Mouse (Mus musculus): ENCODE data around the gene Elmod3.
"Not testable (repeated sequence)": the region's sequence is repeated elsewhere in the genome, so short reads cannot be mapped to it uniquely, and the experiment has no call there.

The Elmod3 gene

DNA sequence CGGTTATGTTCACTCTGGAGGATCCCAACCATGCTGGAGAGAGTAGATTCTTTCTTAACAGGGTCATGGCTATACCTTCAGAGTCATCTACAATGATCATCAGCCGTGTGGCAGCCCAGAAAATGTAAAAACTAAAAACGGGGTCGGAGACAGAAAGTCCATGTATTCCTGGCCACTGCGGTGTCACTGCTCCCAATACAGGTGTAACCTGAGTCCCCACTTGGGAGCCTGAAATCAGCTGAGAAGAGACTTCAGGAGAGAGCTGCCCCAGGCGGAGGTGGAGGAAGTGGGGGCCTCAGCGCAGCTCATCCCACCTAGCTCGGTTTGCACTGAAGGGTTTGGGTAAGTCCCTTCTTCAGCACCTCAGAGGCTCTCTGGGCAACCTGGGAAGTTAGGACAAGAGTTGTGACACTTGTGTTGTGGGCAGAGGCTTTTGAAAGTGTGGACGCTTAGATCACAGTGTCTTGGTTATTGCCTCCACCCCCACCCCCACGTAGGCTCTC lies 60.2 kb downstream of the Elmod3 start:
- in situ Hi-C loops (cut with MboI; ENCODE audit: low sequenced_read_pairs), result no loop called here

DNA sequence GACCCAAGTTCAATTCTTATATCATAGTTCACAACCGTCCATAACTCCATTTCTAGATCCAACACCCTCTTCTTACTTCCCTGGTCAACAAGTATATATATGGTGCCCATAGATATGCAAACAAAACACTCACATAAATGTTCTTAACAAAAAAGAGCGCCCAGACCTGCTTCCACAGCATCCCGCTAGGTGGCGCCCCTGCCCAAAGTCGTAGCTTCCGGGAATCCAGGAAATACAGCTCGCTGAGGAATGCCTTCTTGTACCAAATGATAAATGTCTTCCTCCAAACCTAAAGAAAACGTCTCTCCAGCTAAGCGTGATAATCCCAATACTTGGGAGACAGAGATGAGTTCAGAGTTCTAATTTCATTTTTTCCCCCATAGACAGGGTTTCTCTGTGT lies 63.0 kb downstream of the Elmod3 start:
- in situ Hi-C loops (cut with MboI; ENCODE audit: low sequenced_read_pairs), result no loop called here

DNA sequence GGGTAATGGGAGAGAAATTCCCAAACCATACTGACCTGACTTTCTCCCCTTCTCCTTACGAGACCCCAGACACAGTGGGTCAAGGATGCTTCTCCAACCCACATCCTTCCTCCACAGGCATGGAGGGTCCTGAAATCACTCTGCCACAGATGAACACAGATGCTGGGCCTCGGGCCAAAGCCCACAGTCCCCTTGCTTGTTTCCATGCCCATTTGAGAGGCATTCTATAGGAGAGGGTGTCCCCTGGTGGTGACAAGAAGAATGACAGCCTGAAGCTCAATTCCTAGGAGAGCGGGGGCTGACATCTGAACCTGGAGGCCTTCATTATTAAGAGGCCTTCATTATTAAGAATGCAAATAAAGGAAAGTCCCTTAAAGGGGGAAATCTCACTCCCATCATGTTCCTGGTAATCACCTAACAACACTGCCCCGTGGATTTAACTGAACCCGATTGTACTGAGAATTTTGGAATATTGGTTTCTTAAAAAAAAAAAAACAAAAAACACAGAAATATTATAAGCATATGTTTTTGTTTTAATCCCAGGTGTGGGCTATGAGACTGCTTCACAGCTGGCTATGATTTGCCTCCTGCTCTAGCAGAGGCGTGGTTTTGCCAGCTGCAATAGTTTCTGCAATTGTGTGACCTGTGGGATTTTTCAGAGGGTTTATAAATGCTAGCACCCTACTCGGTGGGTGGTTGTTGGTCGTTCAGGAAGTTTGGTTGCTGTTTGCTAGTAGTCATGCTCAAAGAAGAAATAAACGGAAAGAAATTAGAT lies 64.0 kb downstream of the Elmod3 start:
- in situ Hi-C loops (cut with MboI; ENCODE audit: low sequenced_read_pairs), result no loop called here

DNA sequence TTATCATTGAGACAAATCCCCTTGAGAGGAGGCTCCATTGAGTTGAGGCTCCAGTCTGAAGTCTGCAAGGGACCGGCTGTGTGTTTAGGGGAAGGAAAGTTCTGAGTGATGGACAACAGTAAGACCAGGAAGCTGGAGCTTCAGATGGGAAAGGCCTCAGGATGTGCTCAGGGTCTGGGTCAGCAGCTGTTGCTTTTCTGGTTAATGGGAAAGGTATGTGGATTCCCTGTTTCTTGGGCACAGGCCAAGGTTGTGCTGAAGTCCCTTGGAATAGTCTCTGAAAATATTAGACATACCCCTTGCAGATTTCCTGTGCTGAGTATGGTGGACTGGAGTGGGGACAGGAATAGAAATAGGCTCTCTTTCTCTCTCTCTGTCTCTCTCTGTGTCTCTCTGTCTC lies 64.7 kb downstream of the Elmod3 start:
- in situ Hi-C loops (cut with MboI; ENCODE audit: low sequenced_read_pairs), result not testable (repeated sequence)

DNA sequence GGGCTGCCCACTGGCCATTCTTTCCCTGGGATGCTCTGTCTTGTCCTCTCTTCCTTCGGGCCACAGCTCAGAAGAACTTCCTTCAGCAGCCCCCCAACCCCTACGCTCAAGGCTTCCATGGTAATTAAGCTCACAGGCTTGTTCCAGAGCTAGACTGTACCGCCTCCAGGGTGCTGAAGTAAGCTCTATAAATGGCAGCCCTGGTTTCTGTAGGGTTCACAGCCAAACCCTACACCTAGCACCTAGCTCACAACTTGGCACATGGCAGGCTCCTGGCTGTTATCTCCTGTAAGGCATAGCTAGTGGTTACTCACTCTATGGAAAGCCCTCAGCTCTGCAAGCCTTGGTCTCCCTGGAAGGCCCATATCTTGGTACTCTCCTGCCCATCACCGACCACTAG lies 65.6 kb downstream of the Elmod3 start:
- in situ Hi-C loops (cut with MboI; ENCODE audit: low sequenced_read_pairs), result no loop called here

DNA sequence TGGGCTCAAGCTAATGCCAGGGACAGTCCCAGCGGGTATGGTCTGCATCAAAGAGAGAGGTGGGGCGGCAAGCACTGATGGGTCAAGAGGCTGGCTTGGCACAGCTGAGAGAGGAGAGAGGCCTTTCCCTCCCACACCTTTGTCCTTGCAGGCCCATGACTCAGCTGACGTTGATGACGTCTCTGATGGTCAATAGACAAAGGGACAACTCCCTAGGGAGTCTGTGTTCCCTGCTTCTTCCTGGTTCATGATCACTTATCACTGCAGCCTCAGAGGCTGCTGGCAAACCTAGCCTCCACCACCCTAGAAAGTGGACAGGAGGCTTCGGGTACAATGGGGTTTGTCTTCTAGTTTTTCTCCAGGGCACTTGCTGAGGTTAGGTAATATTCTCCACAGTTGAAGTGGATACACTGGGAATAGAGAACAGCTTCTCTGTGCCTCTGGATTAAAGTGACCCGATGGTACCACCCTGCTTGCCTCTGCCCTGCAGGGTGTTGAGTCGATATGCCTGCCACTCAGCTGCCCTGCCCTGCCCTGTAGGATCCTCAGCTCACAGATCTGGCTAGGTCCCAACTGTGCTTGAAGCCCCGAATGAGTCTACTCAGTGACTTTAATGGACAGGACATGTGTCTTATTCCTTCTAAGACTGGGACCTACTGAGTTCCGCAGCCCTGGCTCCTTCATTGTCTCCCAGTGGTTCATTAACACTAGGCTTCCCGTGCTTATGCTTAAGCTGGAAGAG lies 69.6 kb downstream of the Elmod3 start:
- in situ Hi-C loops (cut with MboI; ENCODE audit: low sequenced_read_pairs), result loop anchor here (5.0 kb wide), 1 partner anchor 101 kb away; no protein-coding TSS in a partner anchor

DNA sequence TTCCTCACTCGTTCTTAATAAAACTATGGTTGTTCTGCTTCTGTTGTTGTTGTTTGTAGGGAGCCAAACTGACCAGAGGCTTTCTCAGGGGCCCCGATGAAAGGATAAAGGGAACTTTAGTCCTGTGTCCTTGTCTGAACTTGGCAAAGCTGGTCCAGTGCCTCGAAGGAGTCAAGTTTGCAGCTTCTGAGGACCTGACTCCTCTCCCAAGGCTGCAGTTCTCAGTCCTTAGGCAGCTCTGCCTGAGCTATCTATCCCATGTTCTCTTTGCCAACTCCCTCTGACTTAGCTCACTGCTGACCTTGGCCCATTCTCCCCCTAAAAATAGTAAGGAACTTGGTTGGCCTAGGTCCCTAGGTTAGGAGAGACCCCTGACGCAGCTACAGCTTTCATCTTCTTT lies 71.1 kb downstream of the Elmod3 start:
- in situ Hi-C loops (cut with MboI; ENCODE audit: low sequenced_read_pairs), result loop anchor here (5.0 kb wide), 1 partner anchor 100 kb away; no protein-coding TSS in a partner anchor

DNA sequence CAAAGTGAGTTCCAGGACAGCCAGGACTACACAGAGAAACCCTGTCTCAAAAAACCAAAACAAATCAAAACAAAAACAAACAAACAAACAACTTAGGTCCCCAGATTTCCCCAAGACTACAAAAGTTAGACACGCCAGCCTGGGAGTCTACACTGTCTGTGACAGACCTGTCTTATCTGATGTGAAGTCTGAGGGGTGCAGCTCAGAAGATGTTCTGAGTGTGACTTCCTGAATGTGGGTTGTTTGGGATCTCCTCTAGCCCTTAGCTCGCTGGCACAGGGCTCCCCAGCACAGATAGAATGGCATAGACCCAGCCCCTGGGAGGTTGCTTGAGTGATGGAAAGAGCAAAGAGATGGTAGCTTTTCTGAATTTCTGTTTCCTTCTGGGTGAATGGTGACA lies 74.1 kb downstream of the Elmod3 start:
- in situ Hi-C loops (cut with MboI; ENCODE audit: low sequenced_read_pairs), result no loop called here

DNA sequence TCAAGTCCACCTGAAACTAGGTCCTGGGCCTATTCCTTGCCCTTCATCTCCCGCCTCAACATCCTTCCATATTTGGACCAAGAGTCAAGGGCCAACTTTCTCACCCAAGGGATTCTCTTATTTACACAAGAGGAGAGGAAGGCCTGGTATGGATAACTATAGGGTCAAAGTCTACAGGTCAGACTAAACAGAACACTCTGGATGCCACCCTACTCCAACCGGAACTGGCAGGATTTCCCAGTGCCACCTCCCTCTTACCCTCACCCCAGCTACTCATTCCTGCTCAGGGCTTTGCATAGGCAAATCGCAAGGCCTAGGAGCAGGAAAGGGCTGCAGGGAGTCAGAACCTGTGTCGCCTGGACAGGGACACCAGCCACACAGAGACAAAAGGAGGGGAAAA lies 75.0 kb downstream of the Elmod3 start:
- in situ Hi-C loops (cut with MboI; ENCODE audit: low sequenced_read_pairs), result no loop called here

DNA sequence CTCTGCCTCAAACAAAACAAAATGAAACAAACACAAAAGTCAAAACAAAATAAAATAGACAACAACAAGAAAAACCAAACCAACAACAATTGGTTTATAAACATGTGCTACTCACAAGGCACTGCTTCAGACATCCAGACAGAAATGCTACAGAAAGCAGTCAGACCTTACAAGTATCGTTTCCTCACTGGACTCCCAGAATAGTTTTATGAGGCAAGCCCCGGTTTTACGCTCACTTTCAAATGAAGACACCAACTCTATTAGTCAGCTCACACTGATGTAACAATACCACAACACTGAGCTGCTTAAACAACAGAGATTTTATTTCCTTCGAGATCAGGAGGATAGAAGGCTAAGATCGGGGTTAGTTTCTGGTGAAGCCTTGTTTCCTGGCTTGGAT lies 75.9 kb downstream of the Elmod3 start:
- in situ Hi-C loops (cut with MboI; ENCODE audit: low sequenced_read_pairs), result no loop called here

DNA sequence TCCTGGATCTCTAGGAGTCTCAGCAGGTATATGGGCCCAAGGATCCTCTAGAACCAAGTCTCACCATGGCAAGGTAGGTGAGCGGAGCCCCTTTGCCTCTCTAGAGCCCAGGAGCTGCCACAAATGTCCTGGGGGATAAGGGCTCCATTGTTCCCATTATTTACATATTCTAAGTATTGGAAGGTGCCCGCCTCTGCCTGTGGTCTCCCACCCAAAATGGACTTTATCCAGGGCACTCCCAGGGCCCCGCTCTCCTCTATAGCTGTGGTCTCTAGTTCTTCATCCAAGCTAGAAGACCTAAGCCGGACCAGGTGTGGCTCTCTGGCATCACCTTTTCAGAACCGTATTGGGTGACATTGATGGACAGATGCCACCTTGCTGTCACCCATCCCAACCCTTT lies 76.6 kb downstream of the Elmod3 start, which contains the start of gene Sh2d6:
Gene Sh2d6, minus strand, starts transcription at position 101 of the 400 bp plus-strand sequence.
- in situ Hi-C loops (cut with MboI; ENCODE audit: low sequenced_read_pairs), result no loop called here

DNA sequence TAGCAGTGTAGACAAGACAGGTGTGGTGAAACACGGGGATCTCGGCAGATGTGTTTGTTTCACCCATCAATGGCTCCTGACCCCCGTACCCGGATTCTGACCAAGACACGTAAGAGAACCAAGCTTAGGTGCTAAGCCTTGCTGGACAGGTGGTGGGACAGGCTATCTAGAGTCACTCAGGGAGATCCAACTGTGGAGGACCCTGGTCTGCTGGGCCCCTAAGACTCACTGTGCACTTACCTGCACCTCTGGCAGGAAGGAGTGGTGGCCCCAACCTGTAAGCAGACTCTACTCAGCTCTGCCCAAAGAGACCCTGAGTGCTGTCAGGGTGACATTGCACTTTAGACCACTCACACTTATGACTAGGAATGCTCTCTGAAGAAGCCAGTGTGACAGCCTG lies 77.3 kb downstream of the Elmod3 start:
- in situ Hi-C loops (cut with MboI; ENCODE audit: low sequenced_read_pairs), result no loop called here

DNA sequence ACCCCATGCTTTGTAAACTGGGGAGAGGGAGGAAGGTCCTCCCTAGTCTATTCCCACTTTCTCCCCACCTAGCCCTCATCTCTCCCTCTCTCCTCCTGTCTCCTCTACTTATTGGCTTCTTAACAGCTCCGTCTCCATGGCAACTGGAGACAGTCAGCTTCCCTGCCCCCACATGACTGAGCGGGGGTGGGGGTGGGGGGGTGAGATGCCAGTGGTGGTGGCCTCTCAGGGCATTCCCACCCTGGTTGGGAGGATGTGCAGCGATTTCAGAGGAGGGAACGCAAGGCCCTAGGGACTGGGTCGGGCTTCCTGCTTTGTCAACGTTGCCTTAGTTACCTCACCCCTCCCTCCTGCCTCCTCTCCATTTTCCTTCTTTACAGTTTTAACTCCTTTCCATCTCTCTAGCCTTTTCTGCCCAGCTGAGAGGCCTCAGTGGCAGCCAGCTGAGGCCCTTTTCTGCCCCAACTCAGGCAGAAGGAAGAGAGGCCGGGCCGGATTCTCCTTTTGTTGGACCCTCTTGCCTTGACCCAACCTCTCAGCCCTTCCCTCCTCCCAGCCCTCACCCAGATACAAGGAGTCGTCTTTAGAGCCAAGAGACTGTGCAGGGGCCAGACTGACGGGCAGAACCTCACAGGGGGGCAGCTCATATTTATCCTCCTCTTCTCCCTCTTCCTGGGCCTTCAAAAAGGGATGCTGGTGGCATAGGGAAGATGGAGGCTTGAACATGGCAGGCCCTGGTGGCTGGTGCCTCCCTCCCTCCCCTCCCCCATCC lies 78.1 kb downstream of the Elmod3 start:
- in situ Hi-C loops (cut with MboI; ENCODE audit: low sequenced_read_pairs), result no loop called here

DNA sequence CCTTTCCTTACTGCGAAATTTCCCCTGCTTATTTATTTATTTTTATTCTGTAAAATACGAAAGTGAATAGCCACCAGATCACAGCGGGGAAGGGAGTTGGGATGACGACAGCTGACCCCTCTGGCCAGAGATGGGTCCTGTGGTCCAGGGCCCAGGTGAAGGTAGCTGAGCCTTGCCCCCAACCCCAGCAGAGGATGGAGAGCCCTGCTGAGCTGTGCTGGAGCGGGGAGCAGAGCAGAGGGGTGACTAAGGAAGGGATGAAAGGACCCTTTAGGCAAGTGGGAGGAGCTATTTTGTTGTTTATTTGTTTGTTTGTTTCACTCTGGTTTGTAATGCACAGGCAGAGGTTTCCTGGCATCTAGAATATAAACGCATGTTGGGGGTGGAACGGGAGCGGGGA lies 78.9 kb downstream of the Elmod3 start:
- in situ Hi-C loops (cut with MboI; ENCODE audit: low sequenced_read_pairs), result no loop called here

DNA sequence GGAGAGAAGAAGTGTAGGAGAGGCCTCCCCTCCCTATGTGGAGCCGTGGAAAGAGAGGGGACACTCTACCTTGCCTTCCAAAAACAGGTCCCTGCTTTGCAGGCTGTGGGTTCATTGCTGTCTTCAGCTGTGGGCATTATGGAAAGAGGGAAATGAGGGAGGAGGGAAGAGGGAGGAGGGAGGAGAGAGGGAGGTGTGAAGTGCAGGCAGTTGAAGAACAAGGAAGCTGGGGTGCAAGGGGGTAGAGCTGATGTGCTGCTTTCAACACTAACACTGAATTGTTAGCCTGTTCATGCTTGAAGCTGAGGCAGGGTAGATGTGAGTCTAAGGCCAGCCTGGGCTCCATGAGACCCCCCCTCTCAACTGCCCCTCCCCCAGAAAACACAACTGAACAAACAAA lies 79.4 kb downstream of the Elmod3 start:
- in situ Hi-C loops (cut with MboI; ENCODE audit: low sequenced_read_pairs), result no loop called here

Measured in CH12F3 (cell line).